9 mouse cellular contexts compared by ENCODE assay signal in genomic region chr15:78610705-78611462, GRCm38 (mm10). TPM values are rescaled to one million over a fixed set of nuclear protein-coding genes. Genes with fewer than 3 reads are reported as not detected.
DNase-seq lines count a peak whose midpoint lies in the region; ATAC-seq and TF ChIP-seq lines count a peak whose summit lies in the region.
"Had no signal": no experiment of that assay in that cellular context is flagged by ENCODE, and none has a peak within 500 bp of the region (broad histone marks: within the 10 kb centered on the region; RNA-seq: fewer than 3 reads in every experiment).

No protein-coding gene starts in this region.

- H3K4me1 ChIP-seq in lung, postnatal 0 days (ENCODE audit: insufficient read depth, low read depth, low read length), result no peaks in the 10 kb centered on the region
- H3K4me1 ChIP-seq in forebrain, embryonic 10.5 days, result peaks cover 19% of the 10 kb centered on the region
- no peaks in the 10 kb centered on the region for H3K4me1 ChIP-seq in intestine, postnatal 0 days (replicated peaks; ENCODE audit: control insufficient read depth, insufficient read depth, low read length)

- no peaks in the 10 kb centered on the region for H3K27me3 ChIP-seq in lung, postnatal 0 days (replicated peaks; ENCODE audit: insufficient read depth, low read length)
- H3K27me3 ChIP-seq in forebrain, embryonic 10.5 days (ENCODE audit: poor library complexity, severe bottlenecking), result no peaks in the 10 kb centered on the region
- H3K27me3 ChIP-seq in intestine, postnatal 0 days (replicated peaks; ENCODE audit: control insufficient read depth, insufficient read depth, low read length), result no peaks in the 10 kb centered on the region
- H3K27me3 ChIP-seq: liver, embryonic 15.5 days had no signal

- H3K4me2 ChIP-seq in lung, postnatal 0 days (replicated peaks; ENCODE audit: low read depth, low read length), result no peak overlapping the region
- H3K4me2 ChIP-seq in intestine, postnatal 0 days (replicated peaks; ENCODE audit: low read depth), result no peak overlapping the region
- H3K4me2 ChIP-seq: liver, embryonic 15.5 days had no signal

- no peak overlapping the region for H3K9ac ChIP-seq in lung, postnatal 0 days (replicated peaks; ENCODE audit: low read depth)
- no peak overlapping the region for H3K9ac ChIP-seq in intestine, postnatal 0 days (ENCODE audit: low read depth, low read length)
- H3K9ac ChIP-seq: liver, embryonic 15.5 days had no signal

- no peak overlapping the region for H3K27ac ChIP-seq in lung, postnatal 0 days (ENCODE audit: low read length)
- H3K27ac ChIP-seq in forebrain, embryonic 10.5 days, result peak overlapping the region; percentile 66
- no peak overlapping the region for H3K27ac ChIP-seq in intestine, postnatal 0 days (ENCODE audit: low read depth, low read length)
- H3K27ac ChIP-seq: liver, embryonic 15.5 days had no signal

- no peak for ATAC-seq in lung, postnatal 0 days
- ATAC-seq in intestine, postnatal 0 days, result no peak

- H3K4me3 ChIP-seq in lung, postnatal 0 days (ENCODE audit: low read depth, low read length), result no peak overlapping the region
- H3K4me3 ChIP-seq in forebrain, embryonic 10.5 days, result no peak overlapping the region
- no peak overlapping the region for H3K4me3 ChIP-seq in intestine, postnatal 0 days (ENCODE audit: low read depth, low read length)
- H3K4me3 ChIP-seq: liver, embryonic 15.5 days had no signal

- 44% methylated on average over 12 of the region's 12 CpGs for WGBS in lung, postnatal 0 days
- 47% methylated on average over 12 of the region's 12 CpGs for WGBS in forebrain, embryonic 10.5 days
- 54% methylated on average over 12 of the region's 12 CpGs for WGBS in intestine, postnatal 0 days

- intact Hi-C loops in left cerebral cortex, postnatal 10 days (cut with DNase I), result no loop called here

- no peaks in the 10 kb centered on the region for H3K9me3 ChIP-seq in lung, postnatal 0 days (ENCODE audit: low read length)
- H3K9me3 ChIP-seq in forebrain, embryonic 10.5 days, result no peaks in the 10 kb centered on the region
- no peaks in the 10 kb centered on the region for H3K9me3 ChIP-seq in intestine, postnatal 0 days (ENCODE audit: control insufficient read depth)
- H3K9me3 ChIP-seq: liver, embryonic 15.5 days had no signal

- peak; percentile 38 for DNase-seq in lung, postnatal 36 days
- no peak for DNase-seq in lung, postnatal 0 days (ENCODE audit: low spot score)
- peak; percentile 33 for DNase-seq in forebrain, embryonic 10.5 days (ENCODE audit: extremely low spot score, low spot score)
- peak; percentile 31 to 78 for DNase-seq in left cerebral cortex, postnatal 10 days (ENCODE audit: extremely low spot score in 1 of 2, low spot score in 2 of 2)
- DNase-seq in right cerebral cortex, postnatal 10 days (ENCODE audit: low spot score in 2 of 2), result peak; percentile 76 to 77
- DNase-seq in urinary bladder, postnatal 25 days (ENCODE audit: low spot score), result no peak
- DNase-seq in embryo, embryonic 10 days (ENCODE audit: low spot score), result no peak

- no peak for TF ChIP-seq CTCF in lung, postnatal 0 days (IDR thresholded peaks at IDR 0.05)
- no peak for TF ChIP-seq CTCF in intestine, postnatal 0 days (IDR thresholded peaks at IDR 0.05; ENCODE audit: low read depth)

- TF ChIP-seq EP300 in lung, postnatal 0 days (IDR thresholded peaks at IDR 0.05), result no peak

- H3K36me3 ChIP-seq in lung, postnatal 0 days (ENCODE audit: insufficient read depth, low read length), result no peaks in the 10 kb centered on the region
- H3K36me3 ChIP-seq in forebrain, embryonic 10.5 days (replicated peaks), result no peaks in the 10 kb centered on the region
- no peaks in the 10 kb centered on the region for H3K36me3 ChIP-seq in intestine, postnatal 0 days (ENCODE audit: control insufficient read depth, insufficient read depth)
- H3K36me3 ChIP-seq: liver, embryonic 15.5 days had no signal

RNA-seq across cellular contexts. Expression of gene Cyth4, which starts 14.0 kb away (rescaled TPM):
- polyA plus RNA-seq in lung, postnatal 0 days (2015; fragmentation: Nextera tagmentation; extraction: Ambion mirVana), result 14.5 and 16.1 TPM in 2 replicates
- 4.5 TPM in 2 replicates for polyA plus RNA-seq in forebrain, embryonic 10.5 days (2016; fragmentation: Nextera tagmentation; extraction: Ambion mirVana)
- 10 to 100 TPM; 10.4 to 11.6 TPM for total RNA-seq in left cerebral cortex, postnatal 10 days (2021)
- 2.5 and 3.1 TPM in 2 replicates for polyA plus RNA-seq in intestine, postnatal 0 days (2015; fragmentation: Nextera tagmentation; extraction: Ambion mirVana)

RNA-seq across cellular contexts. Expression of gene Rac2, which starts 38.3 kb away (rescaled TPM):
- 29.7 and 32.1 TPM in 2 replicates for polyA plus RNA-seq in lung, postnatal 0 days (2015; fragmentation: Nextera tagmentation; extraction: Ambion mirVana)
- 3.1 and 6.1 TPM in 2 replicates for polyA plus RNA-seq in forebrain, embryonic 10.5 days (2016; fragmentation: Nextera tagmentation; extraction: Ambion mirVana)
- total RNA-seq in left cerebral cortex, postnatal 10 days (2021), result 1 to 10 TPM; 1.6 to 2.1 TPM
- polyA plus RNA-seq in intestine, postnatal 0 days (2015; fragmentation: Nextera tagmentation; extraction: Ambion mirVana), result 9.0 and 9.9 TPM in 2 replicates

Comparison
In these comparisons a context has a peak if more than half of its experiments do, and no peak if none do; other contexts are left out.
1. DNase-seq: peak in lung, postnatal 36 days (single experiment), forebrain, embryonic 10.5 days (single experiment), left cerebral cortex, postnatal 10 days (2 of 2) and right cerebral cortex, postnatal 10 days (2 of 2); none in lung, postnatal 0 days (single experiment), urinary bladder, postnatal 25 days (single experiment) and embryo, embryonic 10 days (single experiment).